Mouse (Mus musculus) MEL (cell line): ENCODE measurements at regions not wholly inside any gene's neighbourhood (a gene's known extent, or its start where the extent isn't known, plus 50 kb on each side); places are given as distances from the start of the nearest gene placed in this dataset.

Source experiments
- CHD1 ChIP-seq: IDR thresholded peaks from 2 replicates; pipeline ENCODE4 v1.6.1; 2012; ENCODE audit warnings: low read depth, mild to moderate bottlenecking, inconsistent platforms, low read length, improper control_type of control experiment
- CHD2 ChIP-seq: IDR thresholded peaks from 2 replicates; pipeline ENCODE4 v1.6.1; 2011; ENCODE audit warnings: low read length, improper control_type of control experiment
- CTCF ChIP-seq, 3 experiments: IDR thresholded peaks in 2 of 3; conservative IDR thresholded peaks in 1 of 3; 2 replicates each; pipeline ENCODE4 v1.5.1; 2011 to 2012; ENCODE audit warnings: low read length in 3 of 3, low read depth in 2 of 3, mild to moderate bottlenecking in 2 of 3, improper control_type of control experiment in 1 of 3, inconsistent platforms in 1 of 3, mixed read lengths in 1 of 3, moderate library complexity in 1 of 3; ENCODE audit not compliant: control insufficient read depth in 1 of 3, insufficient read depth in 1 of 3, poor library complexity in 1 of 3, severe bottlenecking in 1 of 3
- MEF2A ChIP-seq: IDR thresholded peaks from 2 replicates; pipeline ENCODE4 v1.6.1; 2014; ENCODE audit warnings: low read depth, mild to moderate bottlenecking, inconsistent platforms, low read length, improper control_type of control experiment; ENCODE audit not compliant: poor library complexity, insufficient replicate concordance, severe bottlenecking; ENCODE audit errors: extremely low read depth
- MXI1 ChIP-seq: IDR thresholded peaks from 2 replicates; pipeline ENCODE4 v1.6.1; 2011; ENCODE audit warnings: mild to moderate bottlenecking, low read depth, low read length, improper control_type of control experiment
- POLR2A ChIP-seq, 2 experiments: IDR thresholded peaks; 2 replicates each; pipeline ENCODE4 v1.6.1; 2011 to 2012; ENCODE audit warnings: low read length in 2 of 2, mild to moderate bottlenecking in 2 of 2, control low read depth in 1 of 2, improper control_type of control experiment in 1 of 2, low read depth in 1 of 2, moderate library complexity in 1 of 2; ENCODE audit not compliant: control insufficient read depth in 1 of 2, insufficient read depth in 1 of 2, poor library complexity in 1 of 2
- RAD21 ChIP-seq: IDR thresholded peaks from 2 replicates; pipeline ENCODE4 v1.6.1; 2011; ENCODE audit warnings: mild to moderate bottlenecking, low read depth, low read length, improper control_type of control experiment
- SMC3 ChIP-seq: IDR thresholded peaks from 2 replicates; pipeline ENCODE4 v1.6.1; 2011; ENCODE audit warnings: low read depth, low read length, improper control_type of control experiment
- TAL1 ChIP-seq: IDR thresholded peaks from 2 replicates; pipeline ENCODE4 v1.6.1; 2012; ENCODE audit warnings: mild to moderate bottlenecking, inconsistent platforms, low read length, moderate library complexity, mixed read lengths
- USF1 ChIP-seq: IDR thresholded peaks from 2 replicates; pipeline ENCODE4 v1.6.1; 2014; ENCODE audit warnings: low read depth, mild to moderate bottlenecking, inconsistent platforms, low read length, improper control_type of control experiment, moderate library complexity

DNA sequence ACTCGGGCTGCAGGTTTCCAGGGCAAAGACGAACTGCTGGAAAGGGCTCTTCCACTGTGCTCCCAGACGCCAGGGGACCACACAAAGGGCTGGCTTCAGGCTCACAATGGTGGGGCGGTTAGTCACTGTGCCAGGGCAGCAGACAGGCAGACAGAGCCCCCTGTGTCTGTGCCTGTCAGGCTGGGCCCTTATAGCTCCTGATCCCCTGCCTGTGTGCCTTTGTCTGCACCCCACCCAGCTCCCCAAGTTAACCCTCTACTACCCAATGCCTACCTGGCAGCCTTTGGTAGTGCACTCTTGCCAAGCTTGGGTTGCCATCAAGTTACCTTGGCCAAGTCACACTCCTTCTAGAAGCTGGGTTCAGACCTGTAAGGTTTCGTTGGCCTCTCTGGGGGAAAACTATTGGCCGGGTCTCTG is 73.5 kb upstream of the Wnt7b start:
- TF ChIP-seq CTCF (IDR thresholded peaks at IDR 0.05 in 2 of 3, conservative IDR thresholded peaks at IDR 0.05 in 1 of 3; ENCODE audit: control insufficient read depth in 1 of 3, insufficient read depth in 1 of 3, low read depth in 2 of 3, low read length in 3 of 3, poor library complexity in 1 of 3, severe bottlenecking in 1 of 3) = no peak
- TF ChIP-seq CHD2 = no peak
- TF ChIP-seq RAD21 = no peak
- TF ChIP-seq USF1 = no peak
- no peak for TF ChIP-seq POLR2A (IDR thresholded peaks at IDR 0.05; ENCODE audit: control insufficient read depth in 1 of 2, insufficient read depth in 1 of 2, low read depth in 1 of 2, low read length in 2 of 2, poor library complexity in 1 of 2)
- no peak for TF ChIP-seq MEF2A
- no peak for TF ChIP-seq SMC3
- no peak for TF ChIP-seq MXI1
- TF ChIP-seq CHD1 = no peak
- no peak for TF ChIP-seq TAL1
